In the genomic region with DNA sequence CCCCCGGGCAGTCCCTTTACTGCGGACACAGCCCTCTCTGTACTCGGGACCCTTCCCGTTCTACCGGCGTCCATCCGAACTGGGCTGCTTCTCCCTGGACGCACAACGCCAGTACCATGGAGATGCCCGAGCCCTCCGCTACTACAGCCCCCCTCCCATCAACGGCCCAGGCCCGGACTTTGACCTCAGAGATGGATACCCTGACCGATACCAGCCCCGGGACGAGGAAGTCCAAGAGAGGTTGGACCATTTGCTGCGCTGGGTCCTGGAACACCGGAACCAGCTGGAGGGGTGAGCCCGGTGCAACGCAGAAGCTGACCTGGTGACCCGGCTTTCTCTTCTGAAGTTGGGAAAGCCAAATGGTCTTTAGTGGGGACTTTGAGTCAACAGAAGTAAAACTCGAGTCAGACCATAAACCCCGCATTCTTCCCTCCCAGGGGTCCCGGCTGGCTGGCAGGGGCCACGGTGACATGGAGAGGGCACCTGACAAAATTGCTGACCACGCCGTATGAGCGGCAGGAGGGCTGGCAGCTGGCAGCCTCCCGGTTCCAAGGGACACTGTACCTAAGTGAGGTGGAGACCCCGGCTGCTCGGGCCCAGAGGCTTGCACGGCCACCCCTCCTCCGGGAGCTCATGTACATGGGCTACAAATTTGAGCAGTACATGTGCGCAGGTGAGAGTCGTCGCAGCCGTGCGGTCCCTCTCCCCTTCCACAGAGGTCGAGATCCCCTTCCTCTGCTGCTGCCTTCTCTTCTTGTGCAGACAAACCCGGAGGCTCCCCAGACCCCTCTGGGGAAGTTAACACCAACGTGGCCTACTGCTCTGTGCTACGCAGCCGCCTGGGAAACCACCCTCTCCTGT, we compare ENCODE assay signal across 8 mouse cellular contexts. TPM values are rescaled to one million over a fixed set of nuclear protein-coding genes. Genes with fewer than 3 reads are reported as not detected.
DNase-seq lines count a peak whose midpoint lies in the region; ATAC-seq and TF ChIP-seq lines count a peak whose summit lies in the region.

No protein-coding gene starts in this region.

- TF ChIP-seq POLR2A in cortical plate, adult 2 months (IDR thresholded peaks at IDR 0.05; ENCODE audit: extremely low read depth, insufficient read depth, low read length): no peak
- no peak for TF ChIP-seq POLR2A in limb, embryonic 14.5 days (IDR thresholded peaks at IDR 0.05; ENCODE audit: borderline replicate concordance, extremely low read depth, insufficient read depth, insufficient read length)
- TF ChIP-seq POLR2A in olfactory bulb, adult 2 months (IDR thresholded peaks at IDR 0.05; ENCODE audit: insufficient read depth, low read depth, low read length): no peak

- TF ChIP-seq CTCF in layer of hippocampus, adult 2 months (conservative IDR thresholded peaks at IDR 0.05): no peak
- TF ChIP-seq CTCF in cortical plate, adult 2 months (IDR thresholded peaks at IDR 0.05; ENCODE audit: extremely low read depth, insufficient read depth, low read length): no peak
- TF ChIP-seq CTCF in heart, postnatal 0 days (IDR thresholded peaks at IDR 0.05; ENCODE audit: low read depth): no peak
- no peak for TF ChIP-seq CTCF in olfactory bulb, adult 2 months (IDR thresholded peaks at IDR 0.05; ENCODE audit: insufficient read depth, low read depth, low read length)

- WGBS in heart, postnatal 0 days: 36% methylated on average over 43 of the region's 43 CpGs
- WGBS in limb, embryonic 14.5 days: 36% methylated on average over 42 of the region's 43 CpGs
- WGBS in olfactory bulb, adult 2 months: 39% methylated on average over 43 of the region's 43 CpGs

- DNase-seq in layer of hippocampus, adult 2 months (ENCODE audit: low spot score in 2 of 2): no peak
- no peak for DNase-seq in layer of hippocampus, adult 8-10 months (ENCODE audit: low spot score in 2 of 2)
- DNase-seq in heart, postnatal 0 days (ENCODE audit: low spot score): no peak
- no peak for DNase-seq in limb, embryonic 14.5 days (ENCODE audit: low spot score)
- DNase-seq in ovary, postnatal 14 days (ENCODE audit: low spot score): no peak
- DNase-seq in spleen, postnatal 4 days (ENCODE audit: low spot score in 2 of 2): no peak

- peak overlapping the region; percentile 89 for H3K4me2 ChIP-seq in heart, postnatal 0 days (ENCODE audit: low read depth, low read length)
- H3K4me2 ChIP-seq in limb, embryonic 14.5 days (replicated peaks; ENCODE audit: low read depth, low read length, severe bottlenecking): peak overlapping the region; percentile 95

- TF ChIP-seq EP300 in heart, postnatal 0 days (IDR thresholded peaks at IDR 0.05; ENCODE audit: low read depth): no peak

- no peaks in the 10 kb centered on the region for H3K9me3 ChIP-seq in heart, postnatal 0 days (replicated peaks; ENCODE audit: control insufficient read depth, low read length)
- no peaks in the 10 kb centered on the region for H3K9me3 ChIP-seq in limb, embryonic 14.5 days (ENCODE audit: control insufficient read depth, low read length)

- H3K9ac ChIP-seq in heart, postnatal 0 days (replicated peaks; ENCODE audit: low read depth, low read length): peak overlapping the region; percentile 56
- H3K9ac ChIP-seq in limb, embryonic 14.5 days (ENCODE audit: low read depth, low read length, severe bottlenecking): peak overlapping the region; percentile 69

- peaks cover 44% of the 10 kb centered on the region for H3K36me3 ChIP-seq in heart, postnatal 0 days (replicated peaks; ENCODE audit: control insufficient read depth, insufficient read depth, low read length)
- peaks cover 46% of the 10 kb centered on the region for H3K36me3 ChIP-seq in limb, embryonic 14.5 days (ENCODE audit: control insufficient read depth, insufficient read depth, low read length)

- peaks cover 2% of the 10 kb centered on the region; the same call in 1 of the 2 replicates for H3K4me1 ChIP-seq in cortical plate, adult 2 months (ENCODE audit: control insufficient read depth, insufficient read depth, low read length)
- H3K4me1 ChIP-seq in heart, postnatal 0 days (ENCODE audit: control insufficient read depth, insufficient read depth): peaks cover 17% of the 10 kb centered on the region
- peaks cover 14% of the 10 kb centered on the region for H3K4me1 ChIP-seq in limb, embryonic 14.5 days (ENCODE audit: control insufficient read depth, insufficient read depth, low read length)
- H3K4me1 ChIP-seq in olfactory bulb, adult 2 months (ENCODE audit: control insufficient read depth, insufficient read depth, low read length): peaks cover 21% of the 10 kb centered on the region

- H3K27me3 ChIP-seq in heart, postnatal 0 days (ENCODE audit: control insufficient read depth, insufficient read depth, low read length): no peaks in the 10 kb centered on the region
- no peaks in the 10 kb centered on the region for H3K27me3 ChIP-seq in limb, embryonic 14.5 days (ENCODE audit: control insufficient read depth, insufficient read depth, low read length)

- H3K4me3 ChIP-seq in layer of hippocampus, adult 2 months: peak overlapping the region; percentile 59
- H3K4me3 ChIP-seq in cortical plate, adult 2 months (ENCODE audit: insufficient read depth, low read length): peak overlapping the region; percentile 97
- H3K4me3 ChIP-seq in heart, postnatal 0 days (ENCODE audit: low read depth, low read length): peak overlapping the region; percentile 82
- H3K4me3 ChIP-seq in limb, embryonic 14.5 days (replicated peaks; ENCODE audit: low read length): peak overlapping the region; percentile 83
- peak overlapping the region; percentile 86 for H3K4me3 ChIP-seq in olfactory bulb, adult 2 months (ENCODE audit: insufficient read depth, low read depth, low read length)

- peak overlapping the region; percentile 88 for H3K27ac ChIP-seq in layer of hippocampus, adult 2 months
- peak overlapping the region; percentile 73 for H3K27ac ChIP-seq in cortical plate, adult 2 months (ENCODE audit: insufficient read depth, low read length)
- H3K27ac ChIP-seq in heart, postnatal 0 days (ENCODE audit: low read depth): peak overlapping the region; percentile 59
- H3K27ac ChIP-seq in limb, embryonic 14.5 days (replicated peaks; ENCODE audit: low read depth, low read length): peak overlapping the region; percentile 74
- H3K27ac ChIP-seq in olfactory bulb, adult 2 months (ENCODE audit: insufficient read depth, low read depth, low read length): no peak overlapping the region

- peak; percentile 1; the same call in 1 of the 2 replicates for ATAC-seq in heart, postnatal 0 days (ENCODE audit: insufficient read depth, low read depth)
- ATAC-seq in limb, embryonic 14.5 days (ENCODE audit: low FRiP score, low read depth): no peak

RNA-seq across cellular contexts. Expression of gene Dxo, which starts 0.9 kb away (rescaled TPM):
- 10 to 100 TPM; 39.7 to 42.3 TPM for total RNA-seq in layer of hippocampus, adult 2 months (2021)
- total RNA-seq in layer of hippocampus, adult 8-10 months (2022): 10 to 100 TPM; 33.0 to 42.4 (median 34.4) TPM
- 53.1 and 55.5 TPM in 2 replicates for polyA plus RNA-seq in cortical plate, adult 2 months (2012; rRNA removed)
- total RNA-seq in heart, postnatal 0 days (2014; rRNA removed; ENCODE audit: low replicate concordance): 19.2 and 22.3 TPM in 2 replicates
- polyA plus RNA-seq in heart, postnatal 0 days (2015; fragmentation: Nextera tagmentation; extraction: Ambion mirVana): 23.0 and 24.3 TPM in 2 replicates
- 87.6 and 98.9 TPM in 2 replicates for polyA plus RNA-seq in limb, embryonic 14.5 days (2012; rRNA removed)
- 52.6 and 59.9 TPM in 2 replicates for polyA plus RNA-seq in limb, embryonic 14.5 days (2014; fragmentation: Nextera tagmentation; extraction: Ambion mirVana)
- polyA plus RNA-seq in olfactory bulb, adult 2 months (2012; ENCODE audit: insufficient read depth, insufficient read length, low replicate concordance, missing spikeins): not detected in 2 replicates

RNA-seq across cellular contexts. Expression of gene Stk19, which starts 0.9 kb away (rescaled TPM):
- total RNA-seq in layer of hippocampus, adult 2 months (2021): 10 to 100 TPM; 55.5 to 61.3 TPM
- total RNA-seq in layer of hippocampus, adult 8-10 months (2022): 10 to 100 TPM; 52.3 to 70.3 (median 58.1) TPM
- 80.0 and 80.7 TPM in 2 replicates for polyA plus RNA-seq in cortical plate, adult 2 months (2012; rRNA removed)
- 2.6 and 9.2 TPM in 2 replicates for total RNA-seq in heart, postnatal 0 days (2014; rRNA removed; ENCODE audit: low replicate concordance)
- polyA plus RNA-seq in heart, postnatal 0 days (2015; fragmentation: Nextera tagmentation; extraction: Ambion mirVana): 20.5 and 20.7 TPM in 2 replicates
- polyA plus RNA-seq in limb, embryonic 14.5 days (2012; rRNA removed): 46.4 and 46.5 TPM in 2 replicates
- polyA plus RNA-seq in limb, embryonic 14.5 days (2014; fragmentation: Nextera tagmentation; extraction: Ambion mirVana): 23.9 and 26.8 TPM in 2 replicates
- polyA plus RNA-seq in olfactory bulb, adult 2 months (2012; ENCODE audit: insufficient read depth, insufficient read length, low replicate concordance, missing spikeins): not detected in 2 replicates

RNA-seq across cellular contexts. Expression of gene Skiv2l, which starts 12.3 kb away (rescaled TPM):
- 10 to 100 TPM; 75.1 to 78.3 TPM for total RNA-seq in layer of hippocampus, adult 2 months (2021)
- total RNA-seq in layer of hippocampus, adult 8-10 months (2022): 10 to 100 TPM; 67.1 to 77.5 (median 71.5) TPM
- polyA plus RNA-seq in cortical plate, adult 2 months (2012; rRNA removed): 74.0 and 81.2 TPM in 2 replicates
- total RNA-seq in heart, postnatal 0 days (2014; rRNA removed; ENCODE audit: low replicate concordance): 40.3 and 62.1 TPM in 2 replicates
- polyA plus RNA-seq in heart, postnatal 0 days (2015; fragmentation: Nextera tagmentation; extraction: Ambion mirVana): 15.9 and 18.7 TPM in 2 replicates
- 75.8 and 99.4 TPM in 2 replicates for polyA plus RNA-seq in limb, embryonic 14.5 days (2012; rRNA removed)
- polyA plus RNA-seq in limb, embryonic 14.5 days (2014; fragmentation: Nextera tagmentation; extraction: Ambion mirVana): 43.5 and 45.0 TPM in 2 replicates
- polyA plus RNA-seq in olfactory bulb, adult 2 months (2012; ENCODE audit: insufficient read depth, insufficient read length, low replicate concordance, missing spikeins): not detected in 2 replicates

RNA-seq across cellular contexts. Expression of gene Nelfe, which starts 12.5 kb away (rescaled TPM):
- 10 to 100 TPM; 34.9 to 38.1 TPM for total RNA-seq in layer of hippocampus, adult 2 months (2021)
- 10 to 100 TPM; 33.2 to 41.3 (median 40.8) TPM for total RNA-seq in layer of hippocampus, adult 8-10 months (2022)
- 56.3 and 65.8 TPM in 2 replicates for polyA plus RNA-seq in cortical plate, adult 2 months (2012; rRNA removed)
- 22.9 and 39.8 TPM in 2 replicates for total RNA-seq in heart, postnatal 0 days (2014; rRNA removed; ENCODE audit: low replicate concordance)
- 36.3 and 39.9 TPM in 2 replicates for polyA plus RNA-seq in heart, postnatal 0 days (2015; fragmentation: Nextera tagmentation; extraction: Ambion mirVana)
- polyA plus RNA-seq in limb, embryonic 14.5 days (2012; rRNA removed): 56.4 and 92.2 TPM in 2 replicates
- 101 and 111 TPM in 2 replicates for polyA plus RNA-seq in limb, embryonic 14.5 days (2014; fragmentation: Nextera tagmentation; extraction: Ambion mirVana)
- polyA plus RNA-seq in olfactory bulb, adult 2 months (2012; ENCODE audit: insufficient read depth, insufficient read length, low replicate concordance, missing spikeins): not detected in 2 replicates

RNA-seq across cellular contexts. Expression of gene Cfb, which starts 24.6 kb away (rescaled TPM):
- not detected for total RNA-seq in layer of hippocampus, adult 2 months (2021)
- under 1 TPM; 0.17 to 0.31 (median 0.18) TPM for total RNA-seq in layer of hippocampus, adult 8-10 months (2022)
- 0.08 and 0.32 TPM in 2 replicates for polyA plus RNA-seq in cortical plate, adult 2 months (2012; rRNA removed)
- total RNA-seq in heart, postnatal 0 days (2014; rRNA removed; ENCODE audit: low replicate concordance): 1.1 and 2.9 TPM in 2 replicates
- polyA plus RNA-seq in heart, postnatal 0 days (2015; fragmentation: Nextera tagmentation; extraction: Ambion mirVana): 1.3 and 2.1 TPM in 2 replicates
- 0.76 and 0.88 TPM in 2 replicates for polyA plus RNA-seq in limb, embryonic 14.5 days (2012; rRNA removed)
- 1.6 and 2.1 TPM in 2 replicates for polyA plus RNA-seq in limb, embryonic 14.5 days (2014; fragmentation: Nextera tagmentation; extraction: Ambion mirVana)
- polyA plus RNA-seq in olfactory bulb, adult 2 months (2012; ENCODE audit: insufficient read depth, insufficient read length, low replicate concordance, missing spikeins): not detected in 2 replicates

Comparison
In these comparisons a context has a peak if more than half of its experiments do, and no peak if none do; other contexts are left out.
1. RNA of gene Dxo, which starts 0.9 kb away (polyA plus RNA-seq): 52.6 to 98.9 TPM in limb, embryonic 14.5 days, 53.1 to 55.5 TPM in cortical plate, adult 2 months and 23.0 to 24.3 TPM in heart, postnatal 0 days; not detected in olfactory bulb, adult 2 months; every median in the first group is over 10 times any median in the second.
2. RNA of gene Stk19, which starts 0.9 kb away (polyA plus RNA-seq): 80.0 to 80.7 TPM in cortical plate, adult 2 months, 23.9 to 46.5 TPM in limb, embryonic 14.5 days and 20.5 to 20.7 TPM in heart, postnatal 0 days; not detected in olfactory bulb, adult 2 months; every median in the first group is over 10 times any median in the second.
3. Peak in every context shown above with its lines, with median percentiles within 50 percentile points of each other: H3K4me3 ChIP-seq.